Mouse (Mus musculus) layer of hippocampus, adult 2 months (tissue): ENCODE data around the gene Ankmy2. TPM values are rescaled to one million over a fixed set of nuclear protein-coding genes. Genes with fewer than 3 reads are reported as not detected.

Source experiments
- DNase-seq, 2 experiments: peaks; one replicate each; pipeline ENCODE4 v3.0.0; 2022; ENCODE audit warnings: low spot score in 2 of 2
- H3K27ac ChIP-seq: fragments of 200-600 bp; 2 replicates; pipeline ENCODE4 v1.8.1; 2022
- H3K4me3 ChIP-seq: fragments of 200-600 bp; 2 replicates; pipeline ENCODE4 v1.8.1; 2022; ENCODE audit warnings: mild to moderate bottlenecking
- CTCF ChIP-seq: fragments of 200-600 bp; conservative IDR thresholded peaks from 2 replicates; pipeline ENCODE4 v1.8.1; 2022; ENCODE audit warnings: antibody characterized with exemption, mild to moderate bottlenecking, moderate library complexity
- total RNA-seq, 2 experiments: library from RNA; stranded (reverse); gene quantifications; 2 replicates each; pipeline ENCODE4 v1.2.3; 2021

Gene Ankmy2
- total RNA-seq, 2 experiments from 2014 or later: 55.5 to 60.2 TPM

DNA sequence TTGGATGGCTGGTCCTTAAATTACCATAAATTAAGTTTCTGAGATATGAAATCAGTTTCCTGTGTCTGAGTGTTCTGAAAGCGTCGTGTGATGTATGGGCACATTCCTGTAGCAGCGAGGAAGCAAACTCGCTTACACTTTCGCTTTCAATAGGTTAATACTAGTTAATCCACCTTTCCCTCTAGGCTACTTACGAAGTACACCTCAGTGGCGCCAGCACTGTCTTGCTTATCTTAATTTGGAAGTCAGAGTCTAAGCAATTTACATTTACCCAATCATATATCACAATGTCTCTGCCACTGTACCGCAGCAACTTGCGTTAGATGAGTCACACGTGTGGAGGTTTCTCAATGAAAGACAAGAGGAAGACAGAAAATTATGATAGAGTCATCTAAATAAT, 60.0 kb downstream of the Ankmy2 start:
- Histone ChIP-seq H3K27ac (no peak overlapping the region), H3K4me3 (no peak overlapping the region)
- no peak for TF ChIP-seq CTCF
- DNase-seq: no peak

- Histone ChIP-seq H3K4me3 (no peak overlapping the region), H3K27ac (no peak overlapping the region)
- no peak for DNase-seq
- TF ChIP-seq CTCF: no peak
Observed at GRCm38 (mm10) chr12:36224392-36224791, 67.5 kb downstream of the Ankmy2 start.

DNA sequence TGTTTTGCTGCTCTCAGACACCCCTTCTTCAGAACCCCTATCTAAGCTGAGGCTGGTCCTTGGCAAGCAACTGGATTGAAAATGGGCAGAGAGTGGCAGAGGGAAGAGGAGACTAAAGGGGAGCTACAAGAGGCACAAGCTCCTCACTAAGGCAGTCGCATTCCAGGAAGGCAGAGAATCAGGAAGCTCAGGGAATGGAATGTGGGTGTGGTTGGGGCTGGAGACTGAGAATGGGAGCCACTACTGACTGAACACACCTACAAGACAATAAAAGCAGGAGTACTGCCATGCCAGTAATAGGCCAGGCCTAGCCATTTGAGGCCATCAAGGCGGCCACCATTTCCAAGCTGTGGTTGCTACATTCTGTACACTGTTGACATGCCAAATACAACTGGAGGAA, 74.5 kb downstream of the Ankmy2 start:
- Histone ChIP-seq H3K27ac (no peak overlapping the region), H3K4me3 (no peak overlapping the region)
- no peak for TF ChIP-seq CTCF
- DNase-seq: no peak

GRCm38 (mm10) chr12:36241171-36241570, 84.3 kb downstream of the Ankmy2 start:
- peak in 1 of 2 experiments; percentile 6 for DNase-seq
- Histone ChIP-seq H3K27ac (no peak overlapping the region), H3K4me3 (no peak overlapping the region)
- TF ChIP-seq CTCF: no peak

Other genes starting within 250 kb of the Ankmy2 start
- not detected for gene Agr3, start 231.5 kb upstream of the Ankmy2 start, total RNA-seq
- not detected for gene Agr2, start 164.2 kb upstream of the Ankmy2 start, total RNA-seq
- gene Tspan13, start 114.6 kb upstream of the Ankmy2 start, total RNA-seq: 100 to 1,000 TPM; 261 to 264 TPM
- gene Bzw2, start 966 bp downstream of the Ankmy2 start, total RNA-seq: 10 to 100 TPM; 57.4 to 62.5 TPM
- not detected for gene Lrrc72, start 96.3 kb downstream of the Ankmy2 start, total RNA-seq
- gene Sostdc1, start 157.0 kb downstream of the Ankmy2 start, total RNA-seq: 1 to 10 TPM; 2.5 to 5.1 TPM
- gene Ispd, start 224.3 kb downstream of the Ankmy2 start, total RNA-seq: 10 to 100 TPM; 13.2 to 13.3 TPM
- gene D630036H23Rik, start 225.1 kb downstream of the Ankmy2 start, total RNA-seq: 1 to 10 TPM; 2.2 to 2.5 TPM